Mouse (Mus musculus) MEL (cell line): Measurements from ENCODE around the gene Ttf2.

Source experiments
- BHLHE40 ChIP-seq: IDR thresholded peaks from 2 replicates; pipeline ENCODE4 v1.6.1; 2012; ENCODE audit warnings: low read depth, mild to moderate bottlenecking, inconsistent platforms, low read length, improper control_type of control experiment, borderline replicate concordance
- CTCF ChIP-seq, 3 experiments: IDR thresholded peaks in 2 of 3; conservative IDR thresholded peaks in 1 of 3; 2 replicates each; pipeline ENCODE4 v1.5.1; 2011 to 2012; ENCODE audit warnings: low read length in 3 of 3, low read depth in 2 of 3, mild to moderate bottlenecking in 2 of 3, improper control_type of control experiment in 1 of 3, inconsistent platforms in 1 of 3, mixed read lengths in 1 of 3, moderate library complexity in 1 of 3; ENCODE audit not compliant: control insufficient read depth in 1 of 3, insufficient read depth in 1 of 3, poor library complexity in 1 of 3, severe bottlenecking in 1 of 3
- EP300 ChIP-seq, 2 experiments: IDR thresholded peaks; 2 replicates each; pipeline ENCODE4 v1.6.1; 2011; ENCODE audit warnings: improper control_type of control experiment in 2 of 2, low read length in 2 of 2, low read depth in 1 of 2, mild to moderate bottlenecking in 1 of 2
- MAFK ChIP-seq: IDR thresholded peaks from 2 replicates; pipeline ENCODE4 v1.6.1; 2011; ENCODE audit warnings: low read depth, mild to moderate bottlenecking, low read length, improper control_type of control experiment, borderline replicate concordance
- NELFE ChIP-seq: IDR thresholded peaks from 2 replicates; pipeline ENCODE4 v1.6.1; 2011; ENCODE audit warnings: low read depth, low read length, improper control_type of control experiment
- RCOR1 ChIP-seq: IDR thresholded peaks from 2 replicates; pipeline ENCODE4 v1.6.1; 2012; ENCODE audit warnings: low read depth, mild to moderate bottlenecking, inconsistent platforms, low read length, improper control_type of control experiment
- SIN3A ChIP-seq: IDR thresholded peaks from 2 replicates; pipeline ENCODE4 v1.6.1; 2012; ENCODE audit warnings: low read length, improper control_type of control experiment, inconsistent platforms
- UBTF ChIP-seq: IDR thresholded peaks from 2 replicates; pipeline ENCODE4 v1.6.1; 2012; ENCODE audit warnings: low read depth, mild to moderate bottlenecking, inconsistent platforms, low read length, improper control_type of control experiment, moderate library complexity, borderline replicate concordance; ENCODE audit not compliant: insufficient read depth

DNA sequence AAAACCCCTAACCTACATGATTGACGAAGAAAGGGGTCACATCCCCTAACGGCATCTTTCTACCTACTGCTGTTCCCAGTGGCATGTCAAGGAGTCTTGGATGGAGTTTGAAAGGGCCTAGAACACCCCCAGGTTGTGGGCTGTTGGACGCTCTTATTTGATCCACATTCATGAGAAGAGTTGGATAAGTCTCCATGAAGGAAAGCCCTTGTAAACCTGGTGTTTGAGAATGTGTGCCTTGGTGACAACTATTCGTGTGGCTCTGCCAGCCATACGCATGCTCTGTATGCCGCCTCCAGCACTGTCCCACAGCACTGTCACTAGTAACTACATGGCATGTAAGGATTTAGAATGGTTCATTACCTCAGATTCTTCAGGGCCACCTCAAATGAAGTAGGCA, 33.3 kb downstream of the Ttf2 start:
- TF ChIP-seq MAFK (no peak), NELFE (no peak), CTCF (IDR thresholded peaks at IDR 0.05 in 2 of 3, conservative IDR thresholded peaks at IDR 0.05 in 1 of 3; ENCODE audit: control insufficient read depth in 1 of 3, insufficient read depth in 1 of 3, low read depth in 2 of 3, low read length in 3 of 3, poor library complexity in 1 of 3, severe bottlenecking in 1 of 3) (no peak), EP300 (IDR thresholded peaks at IDR 0.05; ENCODE audit: low read depth in 1 of 2, low read length in 2 of 2) (no peak), RCOR1 (no peak), SIN3A (no peak), UBTF (no peak), BHLHE40 (no peak)
